Mouse (Mus musculus): ENCODE measurements around the gene Zfp160. TPM values are rescaled to one million over a fixed set of nuclear protein-coding genes. Genes with fewer than 3 reads are reported as not detected.

Gene Zfp160
- 6.4 and 6.5 TPM in 2 replicates for polyA plus RNA-seq (2015; fragmentation: Nextera tagmentation; extraction: Ambion mirVana)

DNA sequence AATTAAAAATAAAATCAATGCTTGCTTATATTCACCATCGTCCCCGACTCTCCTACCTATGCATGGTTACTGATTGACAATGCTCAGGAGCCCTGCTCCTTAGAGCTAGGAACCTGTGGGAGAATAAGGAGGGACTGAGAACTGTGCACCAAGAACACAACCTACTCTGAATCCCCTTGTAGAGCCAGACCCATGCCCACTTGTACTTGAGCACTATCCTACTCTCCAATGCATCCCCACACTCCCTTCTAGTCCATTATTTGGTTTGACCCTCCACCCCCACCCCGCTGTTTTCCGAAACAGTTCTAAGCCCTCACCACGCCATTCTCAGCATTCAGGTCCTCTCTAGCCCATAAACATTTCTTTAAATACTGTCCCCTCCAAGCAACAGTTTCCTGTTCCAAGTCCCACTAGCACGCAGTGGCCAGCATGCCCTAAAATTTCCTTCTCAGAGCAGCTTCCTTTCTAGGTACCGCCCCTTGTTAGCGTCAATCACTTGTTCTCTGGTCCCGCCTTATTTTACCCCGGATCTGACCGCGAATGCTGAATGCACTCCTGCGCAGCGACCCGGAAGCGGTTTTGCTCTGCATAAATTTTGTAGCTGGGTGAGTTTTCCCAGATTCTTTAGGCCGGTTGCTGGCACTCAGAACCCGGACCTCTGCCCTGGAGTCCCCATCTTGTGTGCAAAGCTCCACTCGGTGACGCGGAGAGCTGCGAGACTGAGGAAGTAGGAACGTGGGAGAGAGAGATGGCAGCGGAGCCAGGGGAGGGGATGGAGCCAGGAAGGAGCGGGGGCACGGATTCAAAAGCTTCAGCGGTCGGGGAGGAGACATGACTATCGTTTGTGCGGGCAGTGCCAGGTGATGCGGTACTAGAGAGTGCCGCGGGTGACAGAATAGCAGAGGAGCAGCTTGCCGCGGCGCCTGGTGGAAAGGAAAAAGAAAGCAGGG is at the start of gene Zfp160:
Gene Zfp160 (plus strand): TSS at position 522 of the 950 bp plus-strand sequence.
- ATAC-seq (ENCODE audit: low FRiP score, low TSS enrichment): peak; percentile 99
- 0 out of 2 replicates have a peak, but pooled peaks cover 2% of the 10 kb centered on the region for H3K4me1 ChIP-seq (replicated peaks; ENCODE audit: control insufficient read depth, insufficient read depth)
- peaks cover 8% of the 10 kb centered on the region; the same call in 1 of the 2 replicates for H3K36me3 ChIP-seq (ENCODE audit: control insufficient read depth, insufficient read depth, low read length)
- peak within 1 kb of the TSS; percentile 74 for H3K4me2 ChIP-seq (replicated peaks; ENCODE audit: low read depth)
- TF ChIP-seq CTCF (IDR thresholded peaks at IDR 0.05; ENCODE audit: low read depth) (peak; percentile 19; the same call in 1 of the 2 replicates), EP300 (optimal IDR thresholded peaks at IDR 0.05) (no peak)
- no peaks in the 10 kb centered on the region for H3K27me3 ChIP-seq (ENCODE audit: control insufficient read depth, insufficient read depth, low read length)
- peak within 1 kb of the TSS; percentile 81 for H3K4me3 ChIP-seq (ENCODE audit: low read depth, low read length)
- whole genome bisulfite sequencing: 5% methylated on average over 36 of the region's 36 CpGs
- peak; percentile 88 for DNase-seq (ENCODE audit: low spot score)
- H3K9me3 ChIP-seq (ENCODE audit: control insufficient read depth, low read length): no peaks in the 10 kb centered on the region
- peak within 1 kb of the TSS; percentile 97 for H3K27ac ChIP-seq (replicated peaks)
- H3K9ac ChIP-seq (ENCODE audit: low read length): peak within 1 kb of the TSS; percentile 92

- no peaks in the 10 kb centered on the region for H3K27me3 ChIP-seq (ENCODE audit: control insufficient read depth, insufficient read depth, low read length)
- no peak overlapping the region for H3K4me3 ChIP-seq (ENCODE audit: low read depth, low read length)
- no peaks in the 10 kb centered on the region for H3K4me1 ChIP-seq (replicated peaks; ENCODE audit: control insufficient read depth, insufficient read depth)
- WGBS: 97% methylated on average over 5 of the region's 5 CpGs
- H3K27ac ChIP-seq (replicated peaks): no peak overlapping the region
- TF ChIP-seq EP300 (optimal IDR thresholded peaks at IDR 0.05) (no peak), CTCF (IDR thresholded peaks at IDR 0.05; ENCODE audit: low read depth) (no peak)
- H3K9me3 ChIP-seq (ENCODE audit: control insufficient read depth, low read length): no peaks in the 10 kb centered on the region
- DNase-seq (ENCODE audit: low spot score): no peak
- ATAC-seq (ENCODE audit: low FRiP score, low TSS enrichment): no peak
- no peak overlapping the region for H3K4me2 ChIP-seq (replicated peaks; ENCODE audit: low read depth)
- peaks cover 76% of the 10 kb centered on the region for H3K36me3 ChIP-seq (ENCODE audit: control insufficient read depth, insufficient read depth, low read length)
- H3K9ac ChIP-seq (ENCODE audit: low read length): no peak overlapping the region
Observed at GRCm38 (mm10) chr17:20960386-20960785, 48.3 kb upstream of the Zfp160 start.

DNA sequence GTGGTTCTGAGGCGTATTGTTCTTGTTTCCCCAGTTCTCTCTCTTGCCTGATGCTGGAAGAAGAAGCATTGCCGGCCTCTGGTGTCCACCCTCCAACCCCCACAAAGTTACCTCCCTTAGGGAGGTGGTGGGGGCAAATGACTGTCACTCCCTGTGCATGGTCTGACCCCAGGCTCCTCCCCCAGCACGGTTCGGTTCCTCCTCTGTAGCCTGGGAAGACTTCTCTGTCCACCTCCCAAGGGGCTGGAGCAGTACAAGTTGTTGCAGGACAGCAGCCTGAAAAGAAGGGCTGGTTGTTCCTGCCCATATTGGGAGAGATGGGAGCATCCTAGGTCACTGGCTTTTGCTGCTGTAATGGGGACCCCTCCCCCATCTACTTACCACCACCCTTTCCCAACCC is 43.3 kb upstream of the Zfp160 start:
- TF ChIP-seq CTCF (IDR thresholded peaks at IDR 0.05; ENCODE audit: low read depth) (no peak), EP300 (optimal IDR thresholded peaks at IDR 0.05) (no peak)
- H3K27ac ChIP-seq (replicated peaks): no peak overlapping the region
- H3K4me1 ChIP-seq (replicated peaks; ENCODE audit: control insufficient read depth, insufficient read depth): no peaks in the 10 kb centered on the region
- no peaks in the 10 kb centered on the region for H3K27me3 ChIP-seq (ENCODE audit: control insufficient read depth, insufficient read depth, low read length)
- DNase-seq (ENCODE audit: low spot score): no peak
- H3K9me3 ChIP-seq (ENCODE audit: control insufficient read depth, low read length): no peaks in the 10 kb centered on the region
- H3K36me3 ChIP-seq (ENCODE audit: control insufficient read depth, insufficient read depth, low read length): peaks cover 42% of the 10 kb centered on the region
- ATAC-seq (ENCODE audit: low FRiP score, low TSS enrichment): no peak
- H3K4me3 ChIP-seq (ENCODE audit: low read depth, low read length): no peak overlapping the region
- H3K9ac ChIP-seq (ENCODE audit: low read length): no peak overlapping the region
- H3K4me2 ChIP-seq (replicated peaks; ENCODE audit: low read depth): no peak overlapping the region
- 84% methylated on average over 4 of the region's 4 CpGs for WGBS

- H3K9me3 ChIP-seq (ENCODE audit: control insufficient read depth, low read length): no peaks in the 10 kb centered on the region
- H3K36me3 ChIP-seq (ENCODE audit: control insufficient read depth, insufficient read depth, low read length): peaks cover 31% of the 10 kb centered on the region
- TF ChIP-seq EP300 (optimal IDR thresholded peaks at IDR 0.05): no peak
- no peak for TF ChIP-seq CTCF (IDR thresholded peaks at IDR 0.05; ENCODE audit: low read depth)
- no peak overlapping the region for H3K9ac ChIP-seq (ENCODE audit: low read length)
- no peaks in the 10 kb centered on the region for H3K27me3 ChIP-seq (ENCODE audit: control insufficient read depth, insufficient read depth, low read length)
- H3K4me1 ChIP-seq (replicated peaks; ENCODE audit: control insufficient read depth, insufficient read depth): no peaks in the 10 kb centered on the region
- H3K27ac ChIP-seq (replicated peaks): no peak overlapping the region
- no peak for ATAC-seq (ENCODE audit: low FRiP score, low TSS enrichment)
- H3K4me2 ChIP-seq (replicated peaks; ENCODE audit: low read depth): no peak overlapping the region
- H3K4me3 ChIP-seq (ENCODE audit: low read depth, low read length): no peak overlapping the region
- DNase-seq (ENCODE audit: low spot score): no peak
Observed at GRCm38 (mm10) chr17:20966681-20967080, 42.0 kb upstream of the Zfp160 start.

GRCm38 (mm10) chr17:20993716-20994115 is 15.0 kb upstream of the Zfp160 start:
- H3K27me3 ChIP-seq (ENCODE audit: control insufficient read depth, insufficient read depth, low read length): no peaks in the 10 kb centered on the region
- no peak overlapping the region for H3K4me3 ChIP-seq (ENCODE audit: low read depth, low read length)
- H3K9ac ChIP-seq (ENCODE audit: low read length): no peak overlapping the region
- DNase-seq (ENCODE audit: low spot score) (no peak), ATAC-seq (ENCODE audit: low FRiP score, low TSS enrichment) (no peak)
- no peaks in the 10 kb centered on the region for H3K36me3 ChIP-seq (ENCODE audit: control insufficient read depth, insufficient read depth, low read length)
- H3K9me3 ChIP-seq (ENCODE audit: control insufficient read depth, low read length): no peaks in the 10 kb centered on the region
- H3K4me2 ChIP-seq (replicated peaks; ENCODE audit: low read depth): no peak overlapping the region
- no peak overlapping the region for H3K27ac ChIP-seq (replicated peaks)
- H3K4me1 ChIP-seq (replicated peaks; ENCODE audit: control insufficient read depth, insufficient read depth): no peaks in the 10 kb centered on the region
- no peak for TF ChIP-seq EP300 (optimal IDR thresholded peaks at IDR 0.05)
- 68% methylated on average over 2 of the region's 2 CpGs for WGBS

DNA sequence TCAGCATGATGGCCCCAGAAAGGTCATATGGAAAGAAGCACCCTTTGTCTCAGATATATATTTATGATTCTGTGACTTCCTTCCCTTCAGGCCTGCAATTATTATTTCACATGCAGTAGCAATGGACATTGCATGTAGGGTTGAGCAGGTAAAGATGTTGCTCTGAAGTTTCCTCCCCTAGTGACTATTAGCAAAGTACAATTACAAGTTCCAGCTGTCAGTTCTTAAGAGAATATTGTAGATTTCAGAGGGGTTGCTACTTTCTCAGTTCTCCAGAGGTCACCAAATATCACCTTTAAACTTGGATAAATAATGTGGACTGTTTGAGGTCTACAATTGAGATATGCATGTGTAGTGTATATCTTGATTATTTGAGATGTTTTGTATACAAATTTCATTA is 12.3 kb upstream of the Zfp160 start, which contains the start of gene Vmn1r233:
Gene Vmn1r233 (minus strand): TSS at position 101 of the 400 bp plus-strand sequence.
- TF ChIP-seq CTCF (IDR thresholded peaks at IDR 0.05; ENCODE audit: low read depth): no peak
- no peak for TF ChIP-seq EP300 (optimal IDR thresholded peaks at IDR 0.05)
- no peak within 1 kb of the TSS for H3K9ac ChIP-seq (ENCODE audit: low read length)

More for the DNA sequence above, 12.3 kb upstream of the Zfp160 start, which contains the start of gene Vmn1r233:
- DNase-seq (ENCODE audit: low spot score) (no peak), ATAC-seq (ENCODE audit: low FRiP score, low TSS enrichment) (no peak)
- Histone ChIP-seq H3K4me2 (replicated peaks; ENCODE audit: low read depth) (no peak within 1 kb of the TSS), H3K27me3 (ENCODE audit: control insufficient read depth, insufficient read depth, low read length) (no peaks in the 10 kb centered on the region), H3K4me3 (ENCODE audit: low read depth, low read length) (no peak within 1 kb of the TSS), H3K4me1 (replicated peaks; ENCODE audit: control insufficient read depth, insufficient read depth) (no peaks in the 10 kb centered on the region), H3K27ac (replicated peaks) (no peak within 1 kb of the TSS), H3K9me3 (ENCODE audit: control insufficient read depth, low read length) (no peaks in the 10 kb centered on the region), H3K36me3 (ENCODE audit: control insufficient read depth, insufficient read depth, low read length) (no peaks in the 10 kb centered on the region)
